Mouse (Mus musculus) subcutaneous adipose tissue, adult 2 months (tissue): ENCODE data around the gene Axdnd1. TPM values are rescaled to one million over a fixed set of nuclear protein-coding genes. Genes with fewer than 3 reads are reported as not detected.

Experiments
- polyA plus RNA-seq: library from polyadenylated mRNA; depleted of rRNA; stranded (reverse); fragments of >200 nt; gene quantifications from 2 replicates; pipeline ENCODE4 v1.2.3, GENCODE M21; 2012; ENCODE audit warnings: low replicate concordance; rRNA removed

Axdnd1 gene
- 0.09 TPM in 1 of 2 replicates, not detected in the other for polyA plus RNA-seq

GRCm38 (mm10) chr1:156420671-156421297 is at the start of gene Axdnd1:
Axdnd1 (minus strand) TSS chr1:156421159.

DNA sequence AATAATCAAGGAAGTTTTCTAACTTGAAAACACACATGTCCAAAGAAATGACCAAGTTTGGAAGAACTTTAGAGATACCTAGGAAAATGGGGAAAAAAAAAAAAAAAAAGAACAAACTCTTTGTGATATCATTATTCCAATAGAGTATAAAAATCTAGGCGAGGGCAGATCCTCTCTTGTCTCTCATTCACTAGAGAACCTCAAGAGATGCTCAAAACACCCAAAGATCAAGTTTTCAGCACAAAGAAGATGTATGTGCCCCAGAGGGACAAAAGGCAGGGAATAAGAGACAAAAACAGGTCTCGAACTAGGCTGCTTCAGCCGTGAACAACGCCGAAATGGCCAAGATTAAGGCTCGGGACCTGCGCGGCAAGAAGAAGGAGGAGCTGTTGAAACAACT is 55.2 kb downstream of the Axdnd1 start, which contains the start of gene Gm2000:
TSS of gene Gm2000 (plus strand) at position 301 of the 400 bp plus-strand sequence.

DNA sequence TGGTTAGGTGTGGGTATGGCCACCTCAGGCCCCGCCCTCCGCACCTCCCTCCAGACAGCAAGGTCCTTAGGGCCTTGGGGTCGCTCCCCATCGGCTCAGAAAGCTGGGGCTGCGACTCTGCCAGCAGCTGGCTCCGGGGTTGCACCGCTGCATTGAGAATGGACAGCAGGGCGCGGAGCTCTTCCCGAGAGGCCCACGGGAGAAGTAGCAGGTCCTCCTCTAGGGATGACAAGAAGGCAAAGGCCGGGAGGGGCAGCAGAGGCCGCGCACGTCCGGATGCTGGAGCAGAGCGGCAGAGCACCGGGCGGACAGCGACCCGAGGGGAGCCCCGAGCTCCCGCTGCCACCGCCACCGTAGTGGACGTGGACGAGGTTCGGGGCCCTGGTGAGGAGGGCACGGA is 110.3 kb downstream of the Axdnd1 start, which contains the start of gene Nphs2:
TSS of gene Nphs2 (plus strand) at position 98 of the 400 bp plus-strand sequence.

DNA sequence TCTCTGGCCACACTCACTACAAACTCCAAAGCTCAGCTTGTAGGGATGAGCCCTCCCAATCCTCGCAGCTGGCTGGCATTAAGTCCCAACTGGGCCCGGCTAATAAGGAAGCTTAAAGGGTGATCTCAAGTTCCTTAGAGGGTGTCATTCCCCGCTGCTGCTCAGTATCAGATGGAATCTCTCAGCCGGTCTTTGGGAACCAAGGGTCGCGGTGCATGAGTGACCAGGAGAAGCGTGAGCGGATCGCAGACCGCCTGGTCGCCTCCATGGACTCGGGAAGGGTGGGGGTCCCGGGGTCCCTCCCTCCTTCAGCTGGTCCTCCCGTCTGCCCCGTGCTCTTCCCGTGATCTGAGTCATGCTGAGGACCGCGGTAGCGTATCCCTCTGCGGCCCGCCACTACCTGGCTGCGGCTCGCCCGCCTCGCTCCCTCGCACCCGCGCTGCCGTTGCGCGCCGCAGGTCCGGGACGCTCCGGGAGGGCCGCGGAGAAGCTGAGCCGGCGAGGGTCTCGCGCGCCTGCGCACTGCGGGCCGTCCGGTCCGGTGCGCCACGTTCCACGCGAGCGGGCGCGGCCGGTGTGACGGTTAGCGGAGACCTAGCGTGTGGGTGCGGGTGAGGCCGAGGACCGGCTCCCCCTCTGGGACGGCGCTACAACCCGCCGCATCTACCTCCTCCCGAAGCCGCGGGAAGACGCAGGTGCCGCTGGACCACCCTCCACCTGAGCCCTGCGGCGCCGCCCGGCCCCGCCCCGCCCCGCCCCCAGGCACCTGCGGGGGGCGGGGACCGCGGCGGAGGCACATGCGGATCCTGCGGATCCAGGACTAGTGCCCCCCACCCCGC is 117.8 kb downstream of the Axdnd1 start, which contains the start of gene Tdrd5:
TSS of gene Tdrd5 (minus strand) at position 754 of the 839 bp plus-strand sequence.

Other genes with a start within 250 kb of the Axdnd1 start
- 0.13 TPM in 1 of 2 replicates, not detected in the other for gene Fam163a, start 216.1 kb downstream of the Axdnd1 start, polyA plus RNA-seq
- 0.03 TPM in 1 of 2 replicates, not detected in the other for gene Tdrd5, start 117.5 kb downstream of the Axdnd1 start, polyA plus RNA-seq
- 0.08 TPM in 1 of 2 replicates, not detected in the other for gene Nphs2, start 110.4 kb downstream of the Axdnd1 start, polyA plus RNA-seq
- 23.2 and 40.1 TPM in 2 replicates for gene Gm2000, start 55.1 kb downstream of the Axdnd1 start, polyA plus RNA-seq
- 8.1 and 74.6 TPM in 2 replicates for gene Soat1, start 53.2 kb upstream of the Axdnd1 start, polyA plus RNA-seq
- gene Gm10031, start 102.9 kb upstream of the Axdnd1 start, polyA plus RNA-seq, result 13.3 and 22.2 TPM in 2 replicates
- gene Abl2, start 137.6 kb upstream of the Axdnd1 start, polyA plus RNA-seq, result 4.5 and 11.6 TPM in 2 replicates